Mouse (Mus musculus): Measurements from ENCODE around the gene Zfp740. TPM values are rescaled to one million over a fixed set of nuclear protein-coding genes. Genes with fewer than 3 reads are reported as not detected.
"Not testable (repeated sequence)": the region's sequence is repeated elsewhere in the genome, so short reads cannot be mapped to it uniquely, and the experiment has no call there.

The Zfp740 gene
- 71.6 and 79.5 TPM in 2 replicates for polyA plus RNA-seq (2012; ENCODE audit: insufficient read depth, insufficient read length, missing spikeins)

GRCm38 (mm10) chr15:102202971-102203834 lies at the start of gene Zfp740:
TSS of gene Zfp740 (plus strand) at chr15:102203249.
- Histone ChIP-seq H3K4me1 (ENCODE audit: control insufficient read depth, insufficient read depth, low read length) (peaks cover 22% of the 10 kb centered on the region), H3K4me3 (ENCODE audit: insufficient read depth, low read length) (peak within 1 kb of the TSS; percentile 89), H3K27ac (ENCODE audit: insufficient read depth, low read depth, low read length) (peak within 1 kb of the TSS; percentile 96)
- TF ChIP-seq POLR2A (IDR thresholded peaks at IDR 0.05; ENCODE audit: borderline replicate concordance, low read depth, low read length) (no peak), CTCF (IDR thresholded peaks at IDR 0.05; ENCODE audit: low read depth, low read length) (no peak)

GRCm38 (mm10) chr15:102155006-102155405 lies 48.0 kb upstream of the Zfp740 start:
- H3K4me3 ChIP-seq (ENCODE audit: insufficient read depth, low read length); H3K27ac ChIP-seq (ENCODE audit: insufficient read depth, low read depth, low read length): not testable (repeated sequence)
- H3K4me1 ChIP-seq (ENCODE audit: control insufficient read depth, insufficient read depth, low read length), result peaks cover 11% of the 10 kb centered on the region

- Histone ChIP-seq H3K27ac (ENCODE audit: insufficient read depth, low read depth, low read length) (no peak overlapping the region), H3K4me1 (ENCODE audit: control insufficient read depth, insufficient read depth, low read length) (no peaks in the 10 kb centered on the region), H3K4me3 (ENCODE audit: insufficient read depth, low read length) (no peak overlapping the region)
- no peak for TF ChIP-seq CTCF (IDR thresholded peaks at IDR 0.05; ENCODE audit: low read depth, low read length)
- no peak for TF ChIP-seq POLR2A (IDR thresholded peaks at IDR 0.05; ENCODE audit: borderline replicate concordance, low read depth, low read length)
Observed at GRCm38 (mm10) chr15:102156836-102157235, 46.2 kb upstream of the Zfp740 start.

GRCm38 (mm10) chr15:102160415-102161060 lies 42.5 kb upstream of the Zfp740 start:
- no peak overlapping the region for H3K4me3 ChIP-seq (ENCODE audit: insufficient read depth, low read length)
- H3K4me1 ChIP-seq (ENCODE audit: control insufficient read depth, insufficient read depth, low read length), result peaks cover 11% of the 10 kb centered on the region
- no peak overlapping the region for H3K27ac ChIP-seq (ENCODE audit: insufficient read depth, low read depth, low read length)
- no peak for TF ChIP-seq POLR2A (IDR thresholded peaks at IDR 0.05; ENCODE audit: borderline replicate concordance, low read depth, low read length)
- no peak for TF ChIP-seq CTCF (IDR thresholded peaks at IDR 0.05; ENCODE audit: low read depth, low read length)

- no peak overlapping the region for H3K27ac ChIP-seq (ENCODE audit: insufficient read depth, low read depth, low read length)
- no peak for TF ChIP-seq CTCF (IDR thresholded peaks at IDR 0.05; ENCODE audit: low read depth, low read length)
- no peak for TF ChIP-seq POLR2A (IDR thresholded peaks at IDR 0.05; ENCODE audit: borderline replicate concordance, low read depth, low read length)
- peaks cover 15% of the 10 kb centered on the region for H3K4me1 ChIP-seq (ENCODE audit: control insufficient read depth, insufficient read depth, low read length)
- no peak overlapping the region for H3K4me3 ChIP-seq (ENCODE audit: insufficient read depth, low read length)
Observed at GRCm38 (mm10) chr15:102163900-102164693, 39.0 kb upstream of the Zfp740 start.

- H3K4me1 ChIP-seq (ENCODE audit: control insufficient read depth, insufficient read depth, low read length), result peaks cover 15% of the 10 kb centered on the region
- H3K4me3 ChIP-seq (ENCODE audit: insufficient read depth, low read length), result no peak overlapping the region
- no peak overlapping the region for H3K27ac ChIP-seq (ENCODE audit: insufficient read depth, low read depth, low read length)
- TF ChIP-seq POLR2A (IDR thresholded peaks at IDR 0.05; ENCODE audit: borderline replicate concordance, low read depth, low read length) (no peak), CTCF (IDR thresholded peaks at IDR 0.05; ENCODE audit: low read depth, low read length) (no peak)
Observed at GRCm38 (mm10) chr15:102165468-102166100, 37.5 kb upstream of the Zfp740 start.

GRCm38 (mm10) chr15:102167620-102168021 lies 35.4 kb upstream of the Zfp740 start:
- Histone ChIP-seq H3K4me3 (ENCODE audit: insufficient read depth, low read length) (no peak overlapping the region), H3K4me1 (ENCODE audit: control insufficient read depth, insufficient read depth, low read length) (peaks cover 15% of the 10 kb centered on the region), H3K27ac (ENCODE audit: insufficient read depth, low read depth, low read length) (no peak overlapping the region)
- TF ChIP-seq CTCF (IDR thresholded peaks at IDR 0.05; ENCODE audit: low read depth, low read length) (no peak), POLR2A (IDR thresholded peaks at IDR 0.05; ENCODE audit: borderline replicate concordance, low read depth, low read length) (no peak)

GRCm38 (mm10) chr15:102169064-102169463 lies 34.0 kb upstream of the Zfp740 start:
- Histone ChIP-seq H3K27ac (ENCODE audit: insufficient read depth, low read depth, low read length) (no peak overlapping the region), H3K4me3 (ENCODE audit: insufficient read depth, low read length) (no peak overlapping the region), H3K4me1 (ENCODE audit: control insufficient read depth, insufficient read depth, low read length) (peaks cover 13% of the 10 kb centered on the region)
- TF ChIP-seq POLR2A (IDR thresholded peaks at IDR 0.05; ENCODE audit: borderline replicate concordance, low read depth, low read length) (no peak), CTCF (IDR thresholded peaks at IDR 0.05; ENCODE audit: low read depth, low read length) (no peak)

- TF ChIP-seq POLR2A (IDR thresholded peaks at IDR 0.05; ENCODE audit: borderline replicate concordance, low read depth, low read length) (no peak), CTCF (IDR thresholded peaks at IDR 0.05; ENCODE audit: low read depth, low read length) (no peak)
- Histone ChIP-seq H3K4me1 (ENCODE audit: control insufficient read depth, insufficient read depth, low read length) (no peaks in the 10 kb centered on the region), H3K27ac (ENCODE audit: insufficient read depth, low read depth, low read length) (no peak overlapping the region), H3K4me3 (ENCODE audit: insufficient read depth, low read length) (no peak overlapping the region)
Observed at GRCm38 (mm10) chr15:102173581-102173980, 29.5 kb upstream of the Zfp740 start.
